Comparison of ENCODE assay signal across 14 mouse cellular contexts in genomic region chr16:32519656-32520371, GRCm38 (mm10). TPM values are rescaled to one million over a fixed set of nuclear protein-coding genes. Genes with fewer than 3 reads are reported as not detected.
DNase-seq lines count a peak whose midpoint lies in the region; ATAC-seq and TF ChIP-seq lines count a peak whose summit lies in the region.
"Had no signal": no experiment of that assay in that cellular context is flagged by ENCODE, and none has a peak within 500 bp of the region (broad histone marks: within the 10 kb centered on the region; RNA-seq: fewer than 3 reads in every experiment).

No protein-coding gene starts in this region.

- no peaks in the 10 kb centered on the region for H3K36me3 ChIP-seq in midbrain, embryonic 13.5 days
- no peaks in the 10 kb centered on the region for H3K36me3 ChIP-seq in midbrain, postnatal 0 days (ENCODE audit: insufficient read depth, low read length)
- H3K36me3 ChIP-seq in limb, embryonic 10.5 days, result no peaks in the 10 kb centered on the region
- no peaks in the 10 kb centered on the region for H3K36me3 ChIP-seq in intestine, embryonic 15.5 days

- no peaks in the 10 kb centered on the region; the same call in 1 of the 2 replicates for H3K27me3 ChIP-seq in midbrain, embryonic 13.5 days
- no peaks in the 10 kb centered on the region for H3K27me3 ChIP-seq in midbrain, postnatal 0 days (ENCODE audit: insufficient read depth, low read length)
- H3K27me3 ChIP-seq in limb, embryonic 10.5 days (ENCODE audit: low read depth, poor library complexity, severe bottlenecking), result no peaks in the 10 kb centered on the region
- H3K27me3 ChIP-seq in intestine, embryonic 15.5 days (replicated peaks), result no peaks in the 10 kb centered on the region

- ATAC-seq in midbrain, embryonic 13.5 days, result no peak
- no peak for ATAC-seq in midbrain, postnatal 0 days (ENCODE audit: low FRiP score)
- ATAC-seq in intestine, embryonic 15.5 days, result no peak
- ATAC-seq: intestine, embryonic 16.5 days had no signal

- TF ChIP-seq CTCF in midbrain, postnatal 0 days (IDR thresholded peaks at IDR 0.05), result no peak
- TF ChIP-seq CTCF in cortical plate, adult 2 months (IDR thresholded peaks at IDR 0.05; ENCODE audit: extremely low read depth, insufficient read depth, low read length), result no peak
- no peak for TF ChIP-seq CTCF in olfactory bulb, adult 2 months (IDR thresholded peaks at IDR 0.05; ENCODE audit: insufficient read depth, low read depth, low read length)

- no peak overlapping the region for H3K4me2 ChIP-seq in midbrain, embryonic 13.5 days (replicated peaks)
- no peak overlapping the region for H3K4me2 ChIP-seq in midbrain, postnatal 0 days (ENCODE audit: low read depth, low read length, poor library complexity, severe bottlenecking)
- H3K4me2 ChIP-seq in intestine, embryonic 15.5 days (replicated peaks), result no peak overlapping the region

- H3K27ac ChIP-seq in midbrain, embryonic 13.5 days, result 0 out of 2 replicates have a peak overlapping the region, but pooled peaks have one; percentile 11
- H3K27ac ChIP-seq in midbrain, postnatal 0 days (ENCODE audit: low read depth, low read length), result no peak overlapping the region
- H3K27ac ChIP-seq in cortical plate, adult 2 months (ENCODE audit: insufficient read depth, low read length), result 0 out of 2 replicates have a peak overlapping the region, but pooled peaks have one; percentile 1
- H3K27ac ChIP-seq in limb, embryonic 10.5 days, result 0 out of 2 replicates have a peak overlapping the region, but pooled peaks have one; percentile 32
- H3K27ac ChIP-seq in olfactory bulb, adult 2 months (ENCODE audit: insufficient read depth, low read depth, low read length), result peak overlapping the region; percentile 35
- H3K27ac ChIP-seq in intestine, embryonic 15.5 days, result no peak overlapping the region

- 0 out of 2 replicates have a peak overlapping the region, but pooled peaks have one; percentile 14 for H3K9ac ChIP-seq in midbrain, embryonic 13.5 days (replicated peaks)
- H3K9ac ChIP-seq in midbrain, postnatal 0 days (replicated peaks; ENCODE audit: low read length, poor library complexity, severe bottlenecking), result no peak overlapping the region
- H3K9ac ChIP-seq in intestine, embryonic 15.5 days, result no peak overlapping the region

- WGBS in midbrain, embryonic 13.5 days, result 88% methylated on average over 15 of the region's 15 CpGs
- 86% methylated on average over 15 of the region's 15 CpGs for WGBS in midbrain, postnatal 0 days
- 85% methylated on average over 15 of the region's 15 CpGs for WGBS in limb, embryonic 10.5 days
- WGBS in olfactory bulb, adult 2 months, result 75% methylated on average over 15 of the region's 15 CpGs
- 77% methylated on average over 15 of the region's 15 CpGs for WGBS in intestine, embryonic 15.5 days

- no peak for TF ChIP-seq POLR2A in cortical plate, adult 2 months (IDR thresholded peaks at IDR 0.05; ENCODE audit: extremely low read depth, insufficient read depth, low read length)
- TF ChIP-seq POLR2A in olfactory bulb, adult 2 months (IDR thresholded peaks at IDR 0.05; ENCODE audit: insufficient read depth, low read depth, low read length), result no peak

- H3K4me3 ChIP-seq in midbrain, embryonic 13.5 days (replicated peaks), result no peak overlapping the region
- H3K4me3 ChIP-seq in midbrain, postnatal 0 days (ENCODE audit: low read depth, low read length), result no peak overlapping the region
- H3K4me3 ChIP-seq in cortical plate, adult 2 months (ENCODE audit: insufficient read depth, low read length), result no peak overlapping the region
- no peak overlapping the region for H3K4me3 ChIP-seq in limb, embryonic 10.5 days
- no peak overlapping the region for H3K4me3 ChIP-seq in olfactory bulb, adult 2 months (ENCODE audit: insufficient read depth, low read depth, low read length)
- H3K4me3 ChIP-seq in intestine, embryonic 15.5 days (replicated peaks), result no peak overlapping the region

- H3K9me3 ChIP-seq in midbrain, embryonic 13.5 days, result no peaks in the 10 kb centered on the region
- no peaks in the 10 kb centered on the region for H3K9me3 ChIP-seq in midbrain, postnatal 0 days (ENCODE audit: low read length)
- no peaks in the 10 kb centered on the region for H3K9me3 ChIP-seq in limb, embryonic 10.5 days (replicated peaks)
- H3K9me3 ChIP-seq in intestine, embryonic 15.5 days, result no peaks in the 10 kb centered on the region

- no peak for DNase-seq in midbrain, postnatal 0 days (ENCODE audit: low spot score)
- DNase-seq in limb, embryonic 10.5 days (ENCODE audit: low spot score), result no peak
- no peak for DNase-seq in kidney, adult 18-20 months
- DNase-seq: cerebellum, adult 9-10 months had no signal

- H3K4me1 ChIP-seq in midbrain, embryonic 13.5 days (replicated peaks), result peaks cover 35% of the 10 kb centered on the region
- peaks cover 6% of the 10 kb centered on the region; the same call in 1 of the 2 replicates for H3K4me1 ChIP-seq in midbrain, postnatal 0 days (ENCODE audit: insufficient read depth, low read length)
- peaks cover 21% of the 10 kb centered on the region for H3K4me1 ChIP-seq in cortical plate, adult 2 months (ENCODE audit: control insufficient read depth, insufficient read depth, low read length)
- H3K4me1 ChIP-seq in limb, embryonic 10.5 days, result peaks cover 32% of the 10 kb centered on the region
- H3K4me1 ChIP-seq in olfactory bulb, adult 2 months (ENCODE audit: control insufficient read depth, insufficient read depth, low read length), result peaks cover 42% of the 10 kb centered on the region
- H3K4me1 ChIP-seq in intestine, embryonic 15.5 days (replicated peaks), result peaks cover 28% of the 10 kb centered on the region

RNA-seq across cellular contexts. Expression of gene Zdhhc19, which starts 23.7 kb away (rescaled TPM):
- not detected in 2 replicates for polyA plus RNA-seq in midbrain, embryonic 13.5 days (2015; fragmentation: Nextera tagmentation; extraction: Ambion mirVana)
- not detected in 2 replicates for total RNA-seq in midbrain, postnatal 0 days (2014; rRNA removed)
- polyA plus RNA-seq in midbrain, postnatal 0 days (2015; fragmentation: Nextera tagmentation; extraction: Ambion mirVana), result 0.19 and 0.25 TPM in 2 replicates
- not detected in 2 replicates for polyA plus RNA-seq in cortical plate, adult 2 months (2012; rRNA removed)
- polyA plus RNA-seq in limb, embryonic 10.5 days (2016; fragmentation: Nextera tagmentation; extraction: Ambion mirVana), result not detected in 2 replicates
- not detected in 2 replicates for polyA plus RNA-seq in olfactory bulb, adult 2 months (2012; ENCODE audit: insufficient read depth, insufficient read length, low replicate concordance, missing spikeins)
- polyA plus RNA-seq in intestine, embryonic 15.5 days (2015; fragmentation: Nextera tagmentation; extraction: Ambion mirVana), result 1.1 and 1.2 TPM in 2 replicates
- total RNA-seq: adrenal gland, postnatal 14 days; ES-E14; layer of hippocampus, adult 18-20 months; liver, adult 2 months; monocyte, adult 5-6 weeks had no signal
- polyA plus RNA-seq: liver, adult 2 months had no signal

RNA-seq across cellular contexts. Expression of gene Slc51a, which starts 32.1 kb away (rescaled TPM):
- polyA plus RNA-seq in midbrain, embryonic 13.5 days (2015; fragmentation: Nextera tagmentation; extraction: Ambion mirVana), result 0.27 and 0.39 TPM in 2 replicates
- not detected in 2 replicates for total RNA-seq in midbrain, postnatal 0 days (2014; rRNA removed)
- polyA plus RNA-seq in midbrain, postnatal 0 days (2015; fragmentation: Nextera tagmentation; extraction: Ambion mirVana), result 0.14 TPM in 1 of 2 replicates, not detected in the other
- 0.04 TPM in 1 of 2 replicates, not detected in the other for polyA plus RNA-seq in cortical plate, adult 2 months (2012; rRNA removed)
- polyA plus RNA-seq in limb, embryonic 10.5 days (2016; fragmentation: Nextera tagmentation; extraction: Ambion mirVana), result 0.46 and 0.50 TPM in 2 replicates
- polyA plus RNA-seq in olfactory bulb, adult 2 months (2012; ENCODE audit: insufficient read depth, insufficient read length, low replicate concordance, missing spikeins), result not detected in 2 replicates
- polyA plus RNA-seq in intestine, embryonic 15.5 days (2015; fragmentation: Nextera tagmentation; extraction: Ambion mirVana), result 97.1 and 104 TPM in 2 replicates
- total RNA-seq: adrenal gland, postnatal 14 days; layer of hippocampus, adult 18-20 months; liver, adult 2 months had no signal

Comparison
In these comparisons a context has a peak if more than half of its experiments do, and no peak if none do; other contexts are left out.
1. H3K27ac ChIP-seq: peak in midbrain, embryonic 13.5 days (single experiment), cortical plate, adult 2 months (single experiment), limb, embryonic 10.5 days (single experiment) and olfactory bulb, adult 2 months (single experiment); none in midbrain, postnatal 0 days (single experiment) and intestine, embryonic 15.5 days (single experiment).
2. RNA of gene Slc51a, which starts 32.1 kb away (polyA plus RNA-seq): 97.1 to 104 TPM in intestine, embryonic 15.5 days; 0.46 to 0.50 TPM in limb, embryonic 10.5 days, 0.27 to 0.39 TPM in midbrain, embryonic 13.5 days, 0.14 TPM in midbrain, postnatal 0 days, 0.04 TPM in cortical plate, adult 2 months and not detected in olfactory bulb, adult 2 months; every median in the first group is over 10 times any median in the second.